ENCODE assay signal across 8 mouse cellular contexts in the genomic region with DNA sequence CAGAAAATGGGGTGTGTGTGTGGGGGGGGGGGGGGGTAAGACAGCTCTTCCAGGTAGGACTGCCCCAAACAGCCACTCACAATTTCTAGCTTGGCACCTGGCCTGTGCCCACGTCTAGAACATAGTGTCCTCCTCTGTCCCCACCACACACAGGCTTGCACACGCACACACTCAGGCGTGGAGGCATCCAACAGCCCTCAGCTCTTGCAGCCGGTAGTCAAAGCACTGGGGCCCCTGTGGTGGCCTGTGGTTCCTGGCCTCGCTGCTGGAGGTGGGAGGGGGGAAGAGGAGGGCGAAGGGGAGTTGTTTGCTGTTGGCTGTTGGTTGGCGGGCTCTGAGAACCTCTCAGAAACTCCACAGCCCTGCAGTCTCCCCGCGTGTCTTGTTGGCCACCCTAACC. TPM values are rescaled to one million over a fixed set of nuclear protein-coding genes. Genes with fewer than 3 reads are reported as not detected.
DNase-seq lines count a peak whose midpoint lies in the region; ATAC-seq and TF ChIP-seq lines count a peak whose summit lies in the region.

No protein-coding gene starts in this region.

- 3% methylated on average over 9 of the region's 9 CpGs for WGBS in heart, embryonic 12.5 days
- 0% methylated on average over 9 of the region's 9 CpGs for WGBS in forebrain, embryonic 12.5 days
- WGBS in liver, embryonic 12.5 days (ENCODE audit: insufficient replicate concordance), result 3% methylated on average over 8 of the region's 9 CpGs

- no peak for DNase-seq in heart, adult 18-20 months
- no peak for DNase-seq in c-Kit-positive CD71-positive TER-119-positive erythroid progenitor cells, embryonic 14.5 days (ENCODE audit: low spot score)

- H3K9ac ChIP-seq in heart, embryonic 12.5 days, result no peak overlapping the region; the same call in 1 of the 2 replicates
- H3K9ac ChIP-seq in forebrain, embryonic 12.5 days, result peak overlapping the region; percentile 76; the same call in 1 of the 2 replicates
- H3K9ac ChIP-seq in liver, embryonic 12.5 days, result no peak overlapping the region

- peaks cover 27% of the 10 kb centered on the region for H3K4me1 ChIP-seq in heart, embryonic 12.5 days (replicated peaks)
- H3K4me1 ChIP-seq in E14TG2a.4 (replicated peaks; ENCODE audit: low read depth, low read length), result peaks cover 21% of the 10 kb centered on the region
- H3K4me1 ChIP-seq in forebrain, embryonic 12.5 days, result peaks cover 36% of the 10 kb centered on the region
- H3K4me1 ChIP-seq in liver, embryonic 12.5 days, result 0 out of 2 replicates have a peak, but pooled peaks cover 13% of the 10 kb centered on the region

- no peak overlapping the region for H3K27ac ChIP-seq in heart, embryonic 12.5 days (ENCODE audit: poor library complexity, severe bottlenecking)
- H3K27ac ChIP-seq in forebrain, embryonic 12.5 days, result no peak overlapping the region
- H3K27ac ChIP-seq in liver, embryonic 12.5 days, result no peak overlapping the region

- peak overlapping the region; percentile 61 for H3K4me3 ChIP-seq in heart, embryonic 12.5 days
- peak overlapping the region; percentile 88 for H3K4me3 ChIP-seq in E14TG2a.4 (replicated peaks; ENCODE audit: low read length)
- peak overlapping the region; percentile 73 for H3K4me3 ChIP-seq in forebrain, embryonic 12.5 days (replicated peaks)
- H3K4me3 ChIP-seq in liver, embryonic 12.5 days, result peak overlapping the region; percentile 53

- no peaks in the 10 kb centered on the region for H3K9me3 ChIP-seq in heart, embryonic 12.5 days (replicated peaks)
- H3K9me3 ChIP-seq in E14TG2a.4 (ENCODE audit: low read length), result no peaks in the 10 kb centered on the region
- H3K9me3 ChIP-seq in forebrain, embryonic 12.5 days, result no peaks in the 10 kb centered on the region
- H3K9me3 ChIP-seq in liver, embryonic 12.5 days (replicated peaks), result no peaks in the 10 kb centered on the region

- peak overlapping the region; percentile 93 for H3K4me2 ChIP-seq in heart, embryonic 12.5 days
- H3K4me2 ChIP-seq in forebrain, embryonic 12.5 days, result peak overlapping the region; percentile 99
- H3K4me2 ChIP-seq in liver, embryonic 12.5 days, result peak overlapping the region; percentile 74

- no peaks in the 10 kb centered on the region for H3K36me3 ChIP-seq in heart, embryonic 12.5 days
- no peaks in the 10 kb centered on the region for H3K36me3 ChIP-seq in E14TG2a.4 (ENCODE audit: insufficient read depth, low read length)
- H3K36me3 ChIP-seq in forebrain, embryonic 12.5 days (replicated peaks), result no peaks in the 10 kb centered on the region
- H3K36me3 ChIP-seq in liver, embryonic 12.5 days, result no peaks in the 10 kb centered on the region

- no peak for TF ChIP-seq CTCF in E14TG2a.4 (conservative IDR thresholded peaks at IDR 0.05; ENCODE audit: low read length)

- H3K27me3 ChIP-seq in heart, embryonic 12.5 days (replicated peaks), result peaks cover 98% of the 10 kb centered on the region
- H3K27me3 ChIP-seq in E14TG2a.4 (ENCODE audit: insufficient read depth, low read length), result peaks cover 92% of the 10 kb centered on the region
- peaks cover 100% of the 10 kb centered on the region for H3K27me3 ChIP-seq in forebrain, embryonic 12.5 days
- H3K27me3 ChIP-seq in liver, embryonic 12.5 days (replicated peaks), result peaks cover 99% of the 10 kb centered on the region

- no peak for ATAC-seq in heart, embryonic 12.5 days (ENCODE audit: insufficient number of reproducible peaks, low FRiP score)
- ATAC-seq in forebrain, embryonic 12.5 days (ENCODE audit: low FRiP score), result no peak
- no peak for ATAC-seq in liver, embryonic 12.5 days
- no peak for ATAC-seq in erythroblast, adult 5-6 weeks (replicated peaks; ENCODE audit: low FRiP score, poor library complexity, severe bottlenecking)
- no peak for ATAC-seq in erythroid progenitor cell, adult 5-6 weeks (replicated peaks; ENCODE audit: low FRiP score, poor library complexity, severe bottlenecking)

RNA-seq across cellular contexts. Expression of gene Unc5a, which starts 0.9 kb away (rescaled TPM):
- polyA plus RNA-seq in heart, embryonic 12.5 days (2016; fragmentation: Nextera tagmentation; extraction: Ambion mirVana), result 2.9 and 4.3 TPM in 2 replicates
- under 1 TPM; 0.42 to 0.51 TPM for total RNA-seq in heart, adult 18-20 months (2021)
- polyA plus RNA-seq in forebrain, embryonic 12.5 days (2016; fragmentation: Nextera tagmentation; extraction: Ambion mirVana), result 4.8 and 5.6 TPM in 2 replicates
- 0.97 and 1.1 TPM in 2 replicates for polyA plus RNA-seq in liver, embryonic 12.5 days (2016; fragmentation: Nextera tagmentation; extraction: Ambion mirVana)
- 1.9 and 10.8 TPM in 2 replicates for total RNA-seq in erythroblast, adult 5-6 weeks (2015; ENCODE audit: low replicate concordance)
- 0.77 and 3.8 TPM in 2 replicates for total RNA-seq in erythroblast, adult 5-6 weeks (2017; ENCODE audit: low replicate concordance)
- total RNA-seq in erythroid progenitor cell, adult 5-6 weeks (2015; ENCODE audit: low replicate concordance), result 1.1 TPM in 1 of 2 replicates, not detected in the other
- 0.90 TPM in 1 of 2 replicates, not detected in the other for total RNA-seq in erythroid progenitor cell, adult 5-6 weeks (2017; ENCODE audit: low replicate concordance)
